Mouse (Mus musculus) liver, embryonic 14.5 days (tissue): ENCODE measurements at regions not wholly inside any gene's neighbourhood (a gene's known extent, or its start where the extent isn't known, plus 50 kb on each side); places are given as distances from the start of the nearest gene placed in this dataset.

ENCODE experiments used
- CTCF ChIP-seq: IDR thresholded peaks from 2 replicates; pipeline ENCODE4 v1.5.1; 2016; ENCODE audit warnings: antibody characterized with exemption, low read depth, control low read depth
- EP300 ChIP-seq: IDR thresholded peaks from 2 replicates; pipeline ENCODE4 v1.6.1; 2016; ENCODE audit warnings: antibody characterized with exemption, low read depth

DNA sequence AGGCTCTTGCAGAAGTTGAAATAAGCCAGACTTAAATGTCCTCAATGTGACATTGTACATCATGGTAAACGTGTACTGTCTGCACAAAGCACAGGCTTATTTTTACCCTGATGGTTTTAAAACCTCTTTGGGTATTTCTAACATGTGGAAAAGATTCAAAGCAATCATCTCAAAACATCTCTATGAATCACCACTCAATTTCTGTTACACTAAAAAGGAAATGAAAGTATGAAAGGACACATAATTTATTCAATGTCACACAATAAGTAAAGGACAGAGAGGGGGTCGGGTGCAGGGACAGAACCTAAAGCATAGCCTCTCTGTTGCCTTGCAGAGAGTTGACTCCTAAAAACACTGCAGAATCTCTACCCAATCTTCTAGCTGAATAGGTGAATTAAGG, 141.3 kb downstream of the Lca5 start:
- TF ChIP-seq CTCF = no peak
- TF ChIP-seq EP300 = no peak
